Mouse (Mus musculus): Measurements from ENCODE around the gene Chst12.

Chst12 gene

GRCm38 (mm10) chr5:140566271-140566670, 60.9 kb downstream of the Chst12 start:
- in situ Hi-C loops (cut with MboI; ENCODE audit: low pct_unique_long_range_greater_than_20kb in 1 of 2, low sequenced_read_pairs in 2 of 2, unreplicated experiment in 1 of 2): no loop called here

- in situ Hi-C loops (cut with MboI; ENCODE audit: low pct_unique_long_range_greater_than_20kb in 1 of 2, low sequenced_read_pairs in 2 of 2, unreplicated experiment in 1 of 2): no loop called here
Observed at GRCm38 (mm10) chr5:140567321-140567720, 62.0 kb downstream of the Chst12 start.

- in situ Hi-C loops (cut with MboI; ENCODE audit: low pct_unique_long_range_greater_than_20kb in 1 of 2, low sequenced_read_pairs in 2 of 2, unreplicated experiment in 1 of 2): no loop called here
Observed at GRCm38 (mm10) chr5:140567751-140568150, 62.4 kb downstream of the Chst12 start.

GRCm38 (mm10) chr5:140568321-140568970, 63.1 kb downstream of the Chst12 start:
- in situ Hi-C loops (cut with MboI; ENCODE audit: low pct_unique_long_range_greater_than_20kb in 1 of 2, low sequenced_read_pairs in 2 of 2, unreplicated experiment in 1 of 2): no loop called here

GRCm38 (mm10) chr5:140569032-140569595, 63.8 kb downstream of the Chst12 start:
- in situ Hi-C loops (cut with MboI; ENCODE audit: low pct_unique_long_range_greater_than_20kb in 1 of 2, low sequenced_read_pairs in 2 of 2, unreplicated experiment in 1 of 2): no loop called here

- in situ Hi-C loops (cut with MboI; ENCODE audit: low pct_unique_long_range_greater_than_20kb in 1 of 2, low sequenced_read_pairs in 2 of 2, unreplicated experiment in 1 of 2): no loop called here
Observed at GRCm38 (mm10) chr5:140570223-140570870, 65.0 kb downstream of the Chst12 start.

- in situ Hi-C loops (cut with MboI; ENCODE audit: low pct_unique_long_range_greater_than_20kb in 1 of 2, low sequenced_read_pairs in 2 of 2, unreplicated experiment in 1 of 2): no loop called here
Observed at GRCm38 (mm10) chr5:140571201-140571600, 65.9 kb downstream of the Chst12 start.

- in situ Hi-C loops (cut with MboI; ENCODE audit: low pct_unique_long_range_greater_than_20kb in 1 of 2, low sequenced_read_pairs in 2 of 2, unreplicated experiment in 1 of 2): no loop called here
Observed at GRCm38 (mm10) chr5:140571673-140572072, 66.3 kb downstream of the Chst12 start.

- in situ Hi-C loops (cut with MboI; ENCODE audit: low pct_unique_long_range_greater_than_20kb in 1 of 2, low sequenced_read_pairs in 2 of 2, unreplicated experiment in 1 of 2): no loop called here
Observed at GRCm38 (mm10) chr5:140572611-140573010, 67.3 kb downstream of the Chst12 start.

All from mouse embryonic stem cell (cell line).